Mouse (Mus musculus) brain, embryonic 14.5 days (tissue): ENCODE measurements at regions not wholly inside any gene's neighbourhood (a gene's known extent, or its start where the extent isn't known, plus 50 kb on each side); places are given as distances from the start of the nearest gene placed in this dataset.
"Not testable (repeated sequence)": the region's sequence is repeated elsewhere in the genome, so short reads cannot be mapped to it uniquely, and the experiment has no call there.

Source experiments
- DNase-seq: peaks from one replicate; pipeline ENCODE4 v3.0.0-alpha.2; 2011; ENCODE audit warnings: low read depth
- CTCF ChIP-seq: fragments of 200-500 bp; IDR thresholded peaks from 2 replicates; pipeline ENCODE4 v1.5.1; 2012; ENCODE audit warnings: inconsistent platforms, mild to moderate bottlenecking, moderate library complexity, borderline replicate concordance; ENCODE audit not compliant: insufficient read depth, insufficient read length; ENCODE audit errors: extremely low read depth
- POLR2A ChIP-seq: fragments of 200-500 bp; IDR thresholded peaks from 2 replicates; pipeline ENCODE4 v1.6.1; 2012; ENCODE audit warnings: mild to moderate bottlenecking, inconsistent platforms, borderline replicate concordance; ENCODE audit not compliant: poor library complexity, insufficient read depth, insufficient read length, severe bottlenecking; ENCODE audit errors: extremely low read depth

- no peak for TF ChIP-seq POLR2A
- no peak for TF ChIP-seq CTCF
- DNase-seq: no peak
Observed at GRCm38 (mm10) chr2:149203896-149204295, 186.9 kb upstream of the Gm10750 start.

DNA sequence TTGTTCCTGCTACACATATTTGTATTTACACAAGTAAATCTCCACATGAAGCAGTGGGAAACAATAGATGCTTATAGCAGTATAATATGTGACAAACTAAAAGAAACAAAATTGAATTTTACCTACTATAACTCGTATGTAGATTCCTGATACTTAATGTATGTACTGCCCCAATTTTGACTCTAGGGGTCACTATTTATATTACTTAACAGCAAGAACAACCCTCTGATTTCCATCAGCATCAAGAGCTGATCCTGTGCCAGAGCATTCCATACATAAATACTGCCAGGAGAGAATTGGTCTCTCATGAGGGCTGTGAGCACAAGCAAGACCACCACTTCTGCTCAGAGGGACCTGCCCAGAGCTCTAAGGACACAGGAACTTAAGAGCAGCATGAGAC lies 178.7 kb upstream of the Gm10750 start:
- DNase-seq: no peak
- no peak for TF ChIP-seq CTCF
- TF ChIP-seq POLR2A: no peak

DNA sequence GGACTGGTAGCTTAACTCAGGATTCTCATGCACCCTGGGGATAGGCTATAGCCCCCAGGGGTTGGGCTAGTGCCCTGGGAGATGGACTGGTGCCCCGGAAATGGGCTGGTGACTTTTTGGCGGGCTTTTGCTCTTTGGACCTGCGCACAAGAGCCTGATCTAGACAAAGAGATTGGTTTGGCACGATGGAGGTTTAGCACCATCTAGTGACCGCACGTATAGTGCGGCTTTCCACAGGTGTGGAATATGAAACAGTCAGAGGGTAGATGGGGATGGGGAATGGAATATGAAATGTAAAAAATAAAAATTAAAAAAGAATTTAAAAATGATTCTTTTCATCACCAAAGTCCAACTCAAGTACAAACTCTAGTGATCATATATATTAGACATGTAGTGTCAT lies 141.4 kb upstream of the Gm10750 start:
- peak; percentile 15 for DNase-seq

DNA sequence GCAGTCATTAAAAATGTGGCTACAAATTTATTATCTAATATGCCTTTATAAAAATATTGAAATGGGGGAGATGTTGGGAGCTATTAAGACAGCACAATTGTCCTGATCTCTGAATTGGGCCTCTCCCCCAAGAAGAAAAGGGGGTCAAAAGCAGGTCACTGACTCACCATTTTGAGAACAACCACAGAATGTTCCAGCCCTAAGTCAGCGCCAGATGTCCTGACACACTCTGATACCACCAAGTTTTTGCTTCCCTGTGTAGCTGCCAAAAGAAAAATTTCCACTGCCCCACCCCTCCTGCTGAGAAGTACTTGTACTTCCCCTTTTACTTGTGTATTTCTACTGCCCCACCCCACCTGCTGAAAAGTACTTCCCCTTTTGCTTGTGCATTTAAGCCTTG lies 92.5 kb upstream of the Gm10750 start:
- not testable (repeated sequence) for DNase-seq

More for the DNA sequence above, 141.4 kb upstream of the Gm10750 start:
- TF ChIP-seq CTCF: peak; percentile 35; the same call in 1 of the 2 replicates

- TF ChIP-seq CTCF (no peak), POLR2A (no peak)
- no peak for DNase-seq
Observed at GRCm38 (mm10) chr2:149092146-149092545, 75.1 kb upstream of the Gm10750 start.
